Mouse (Mus musculus) intestine, embryonic 16.5 days (tissue): ENCODE data around the gene Cdca4. TPM values are rescaled to one million over a fixed set of nuclear protein-coding genes. Genes with fewer than 3 reads are reported as not detected.

ENCODE experiments used
- ATAC-seq: fragments of 200-750 bp; cut with Nextera tagmentation; 2 replicates; pipeline ENCODE4 v1.8.0; 2017; ENCODE audit warnings: moderate TSS enrichment, moderate library complexity
- H3K27ac ChIP-seq: fragments of 300-500 bp; sonication (generic); 2 replicates; pipeline ENCODE4 v1.5.1; 2014; ENCODE audit warnings: mild to moderate bottlenecking, low read length
- H3K27me3 ChIP-seq: fragments of 300-500 bp; sonication (generic); replicated peaks from 2 replicates; pipeline ENCODE4 v1.6.1; 2014; ENCODE audit warnings: low read length, control low read depth, mixed read lengths; ENCODE audit not compliant: control insufficient read depth, insufficient read depth
- H3K36me3 ChIP-seq: fragments of 300-500 bp; sonication (generic); 2 replicates; pipeline ENCODE4 v1.6.1; 2014; ENCODE audit warnings: low read length, control low read depth; ENCODE audit not compliant: control insufficient read depth, insufficient read depth
- H3K4me1 ChIP-seq: fragments of 300-500 bp; sonication (generic); 2 replicates; pipeline ENCODE4 v1.6.1; 2014; ENCODE audit warnings: low read length, control low read depth, mixed read lengths; ENCODE audit not compliant: control insufficient read depth, insufficient read depth
- H3K4me2 ChIP-seq: fragments of 300-500 bp; sonication (generic); 2 replicates; pipeline ENCODE4 v1.6.1; 2014; ENCODE audit warnings: low read depth, low read length, control low read depth
- H3K4me3 ChIP-seq: fragments of 300-500 bp; sonication (generic); 2 replicates; pipeline ENCODE4 v1.5.1; 2014; ENCODE audit warnings: mild to moderate bottlenecking, low read length
- H3K9ac ChIP-seq: fragments of 300-500 bp; sonication (generic); 2 replicates; pipeline ENCODE4 v1.6.1; 2014; ENCODE audit warnings: low read depth, low read length
- H3K9me3 ChIP-seq: fragments of 300-500 bp; sonication (generic); 2 replicates; pipeline ENCODE4 v1.6.1; 2016; ENCODE audit warnings: low read length, control low read depth; ENCODE audit not compliant: control insufficient read depth
- WGBS: fragments of 180-500 bp; shearing (Covaris S2); extraction: QIAGEN DNeasy Blood & Tissue Kit; methylation state at CpG from one replicate; pipeline ENCODE4 v1.1.7; 2014; 5-methylcytosine and 5-hydroxymethylcytosine counted together
- polyA plus RNA-seq: library from polyadenylated mRNA; unstranded; fragments of >200 nt; fragmentation: Nextera tagmentation; extraction: Ambion mirVana; gene quantifications from 2 replicates; pipeline ENCODE4 v1.2.1, GENCODE M21; 2015

Gene Cdca4
- polyA plus RNA-seq, 1 experiment from 2014 or later = 79.6 TPM

GRCm38 (mm10) chr12:112859930-112860329 lies 30.7 kb upstream of the Cdca4 start:
- no peak for ATAC-seq
- H3K36me3 ChIP-seq = no peaks in the 10 kb centered on the region
- no peak overlapping the region for H3K4me3 ChIP-seq
- no peaks in the 10 kb centered on the region for H3K9me3 ChIP-seq
- no peak overlapping the region for H3K9ac ChIP-seq
- no peaks in the 10 kb centered on the region for H3K27me3 ChIP-seq
- no peak overlapping the region for H3K4me2 ChIP-seq
- WGBS = 65% methylated on average over 8 of the region's 8 CpGs
- no peak overlapping the region for H3K27ac ChIP-seq
- no peaks in the 10 kb centered on the region for H3K4me1 ChIP-seq

GRCm38 (mm10) chr12:112858581-112859336 lies 29.5 kb upstream of the Cdca4 start:
- Histone ChIP-seq H3K4me2 (no peak overlapping the region), H3K27ac (no peak overlapping the region), H3K4me1 (no peaks in the 10 kb centered on the region), H3K27me3 (no peaks in the 10 kb centered on the region), H3K36me3 (no peaks in the 10 kb centered on the region), H3K9ac (no peak overlapping the region), H3K4me3 (no peak overlapping the region), H3K9me3 (no peaks in the 10 kb centered on the region)
- WGBS = 89% methylated on average over 9 of the region's 9 CpGs
- no peak for ATAC-seq

GRCm38 (mm10) chr12:112857021-112857925 lies 28.1 kb upstream of the Cdca4 start:
- Histone ChIP-seq H3K27ac (no peak overlapping the region), H3K4me3 (no peak overlapping the region), H3K36me3 (no peaks in the 10 kb centered on the region), H3K4me2 (no peak overlapping the region), H3K9ac (no peak overlapping the region), H3K4me1 (no peaks in the 10 kb centered on the region), H3K27me3 (no peaks in the 10 kb centered on the region), H3K9me3 (no peaks in the 10 kb centered on the region)
- WGBS = 71% methylated on average over 9 of the region's 9 CpGs
- no peak for ATAC-seq

- H3K9me3 ChIP-seq = no peaks in the 10 kb centered on the region
- H3K9ac ChIP-seq = no peak overlapping the region
- 91% methylated on average over 3 of the region's 3 CpGs for WGBS
- H3K4me3 ChIP-seq = no peak overlapping the region
- H3K27ac ChIP-seq = no peak overlapping the region
- no peak for ATAC-seq
- H3K27me3 ChIP-seq = no peaks in the 10 kb centered on the region
- H3K4me1 ChIP-seq = no peaks in the 10 kb centered on the region
- no peak overlapping the region for H3K4me2 ChIP-seq
- H3K36me3 ChIP-seq = no peaks in the 10 kb centered on the region
These were observed 27.1 kb upstream of the Cdca4 start for GRCm38 (mm10) chr12:112856338-112856737.

- Histone ChIP-seq H3K4me1 (no peaks in the 10 kb centered on the region), H3K27ac (no peak overlapping the region), H3K27me3 (no peaks in the 10 kb centered on the region), H3K4me2 (no peak overlapping the region), H3K4me3 (no peak overlapping the region), H3K9ac (no peak overlapping the region), H3K36me3 (no peaks in the 10 kb centered on the region), H3K9me3 (no peaks in the 10 kb centered on the region)
- WGBS = 60% methylated on average over 7 of the region's 7 CpGs
- ATAC-seq = no peak
These were observed 25.5 kb upstream of the Cdca4 start for GRCm38 (mm10) chr12:112854610-112855333.

GRCm38 (mm10) chr12:112853050-112853729 lies 24.0 kb upstream of the Cdca4 start:
- no peaks in the 10 kb centered on the region for H3K4me1 ChIP-seq
- ATAC-seq = peak; percentile 33; the same call in 1 of the 2 replicates
- no peak overlapping the region for H3K9ac ChIP-seq
- H3K27ac ChIP-seq = no peak overlapping the region
- no peaks in the 10 kb centered on the region for H3K9me3 ChIP-seq
- WGBS = 70% methylated on average over 11 of the region's 11 CpGs
- H3K27me3 ChIP-seq = no peaks in the 10 kb centered on the region
- H3K36me3 ChIP-seq = no peaks in the 10 kb centered on the region
- H3K4me2 ChIP-seq = no peak overlapping the region
- H3K4me3 ChIP-seq = no peak overlapping the region

GRCm38 (mm10) chr12:112851116-112851515 lies 21.9 kb upstream of the Cdca4 start:
- Histone ChIP-seq H3K27me3 (no peaks in the 10 kb centered on the region), H3K9me3 (no peaks in the 10 kb centered on the region), H3K9ac (no peak overlapping the region), H3K4me1 (no peaks in the 10 kb centered on the region), H3K27ac (no peak overlapping the region), H3K4me3 (no peak overlapping the region), H3K4me2 (no peak overlapping the region), H3K36me3 (no peaks in the 10 kb centered on the region)
- 40% methylated on average over 8 of the region's 8 CpGs for WGBS
- no peak for ATAC-seq

GRCm38 (mm10) chr12:112850344-112850743 lies 21.1 kb upstream of the Cdca4 start:
- 87% methylated on average over 9 of the region's 9 CpGs for WGBS
- ATAC-seq = no peak
- Histone ChIP-seq H3K4me3 (no peak overlapping the region), H3K27ac (no peak overlapping the region), H3K27me3 (0 out of 2 replicates have a peak, but pooled peaks cover under 1% of the 10 kb centered on the region), H3K4me1 (no peaks in the 10 kb centered on the region), H3K9ac (no peak overlapping the region), H3K9me3 (no peaks in the 10 kb centered on the region), H3K4me2 (no peak overlapping the region), H3K36me3 (no peaks in the 10 kb centered on the region)
